Mouse (Mus musculus) limb, embryonic 13.5 days (tissue): Measurements from ENCODE around the gene Mllt1. TPM values are rescaled to one million over a fixed set of nuclear protein-coding genes. Genes with fewer than 3 reads are reported as not detected.

ENCODE experiments used
- ATAC-seq: fragments of 200-750 bp; cut with Nextera tagmentation; 2 replicates; pipeline ENCODE4 v1.8.0; 2017; ENCODE audit warnings: low read depth, moderate number of reproducible peaks, moderate TSS enrichment; ENCODE audit not compliant: low FRiP score
- H3K27ac ChIP-seq: fragments of 300-500 bp; sonication (generic); 2 replicates; pipeline ENCODE4 v1.5.1; 2015; ENCODE audit warnings: inconsistent platforms, mild to moderate bottlenecking, moderate library complexity
- H3K27me3 ChIP-seq: fragments of 300-500 bp; sonication (generic); 2 replicates; pipeline ENCODE4 v1.6.1; 2015; ENCODE audit warnings: mild to moderate bottlenecking, inconsistent platforms
- H3K36me3 ChIP-seq: fragments of 300-500 bp; sonication (generic); 2 replicates; pipeline ENCODE4 v1.6.1; 2015; ENCODE audit warnings: inconsistent platforms, mild to moderate bottlenecking, moderate library complexity
- H3K4me1 ChIP-seq: fragments of 300-500 bp; sonication (generic); 2 replicates; pipeline ENCODE4 v1.6.1; 2015; ENCODE audit warnings: inconsistent platforms
- H3K4me2 ChIP-seq: fragments of 300-500 bp; sonication (generic); replicated peaks from 2 replicates; pipeline ENCODE4 v1.6.1; 2015; ENCODE audit warnings: inconsistent platforms, mild to moderate bottlenecking, moderate library complexity
- H3K4me3 ChIP-seq: fragments of 300-500 bp; sonication (generic); 2 replicates; pipeline ENCODE4 v1.5.1; 2015; ENCODE audit warnings: moderate library complexity, mild to moderate bottlenecking, inconsistent platforms
- H3K9ac ChIP-seq: fragments of 300-500 bp; sonication (generic); 2 replicates; pipeline ENCODE4 v1.6.1; 2015; ENCODE audit warnings: mild to moderate bottlenecking, inconsistent platforms
- H3K9me3 ChIP-seq: fragments of 300-500 bp; sonication (generic); 2 replicates; pipeline ENCODE4 v1.6.1; 2016; ENCODE audit warnings: inconsistent platforms
- WGBS: fragments of 180-500 bp; shearing (Covaris S2); methylation state at CpG from one replicate; pipeline ENCODE4 v1.1.7; 2015; 5-methylcytosine and 5-hydroxymethylcytosine counted together
- polyA plus RNA-seq: library from polyadenylated mRNA; unstranded; fragments of >200 nt; fragmentation: Nextera tagmentation; extraction: Ambion mirVana; gene quantifications from 2 replicates; pipeline ENCODE4 v1.2.1, GENCODE M21; 2015

The Mllt1 gene
- polyA plus RNA-seq, 1 experiment from 2014 or later, result 74.1 TPM

GRCm38 (mm10) chr17:56897630-56898195 is 37.5 kb downstream of the Mllt1 start:
- ATAC-seq, result peak; percentile 52
- no peaks in the 10 kb centered on the region for H3K4me1 ChIP-seq

GRCm38 (mm10) chr17:56896513-56897129 is 38.6 kb downstream of the Mllt1 start:
- Histone ChIP-seq H3K9me3 (peaks cover 2% of the 10 kb centered on the region), H3K4me3 (no peak overlapping the region), H3K4me1 (no peaks in the 10 kb centered on the region), H3K9ac (no peak overlapping the region), H3K27me3 (no peaks in the 10 kb centered on the region), H3K27ac (no peak overlapping the region), H3K4me2 (no peak overlapping the region), H3K36me3 (peaks cover 100% of the 10 kb centered on the region)
- ATAC-seq, result no peak
- WGBS, result 88% methylated on average over 6 of the region's 6 CpGs

More at GRCm38 (mm10) chr17:56897630-56898195, 37.5 kb downstream of the Mllt1 start:
- Histone ChIP-seq H3K36me3 (peaks cover 100% of the 10 kb centered on the region), H3K27me3 (no peaks in the 10 kb centered on the region), H3K9me3 (no peaks in the 10 kb centered on the region), H3K4me3 (no peak overlapping the region), H3K4me2 (no peak overlapping the region), H3K9ac (no peak overlapping the region), H3K27ac (no peak overlapping the region)
- 82% methylated on average over 7 of the region's 7 CpGs for WGBS

- Histone ChIP-seq H3K9me3 (peaks cover 5% of the 10 kb centered on the region), H3K4me1 (no peaks in the 10 kb centered on the region), H3K36me3 (peaks cover 97% of the 10 kb centered on the region), H3K4me3 (no peak overlapping the region), H3K27me3 (no peaks in the 10 kb centered on the region), H3K27ac (no peak overlapping the region), H3K9ac (no peak overlapping the region), H3K4me2 (no peak overlapping the region)
- 90% methylated on average over 9 of the region's 9 CpGs for WGBS
- no peak for ATAC-seq
Observed at GRCm38 (mm10) chr17:56895368-56895918, 39.8 kb downstream of the Mllt1 start.

GRCm38 (mm10) chr17:56890018-56890417 is 45.2 kb downstream of the Mllt1 start:
- H3K9ac ChIP-seq, result no peak overlapping the region
- WGBS, result 92% methylated on average over 2 of the region's 2 CpGs
- peaks cover 13% of the 10 kb centered on the region for H3K9me3 ChIP-seq
- no peak overlapping the region for H3K4me3 ChIP-seq
- no peak overlapping the region for H3K27ac ChIP-seq
- no peaks in the 10 kb centered on the region for H3K27me3 ChIP-seq
- no peak overlapping the region for H3K4me2 ChIP-seq
- no peak for ATAC-seq
- H3K4me1 ChIP-seq, result no peaks in the 10 kb centered on the region; the same call in 1 of the 2 replicates
- H3K36me3 ChIP-seq, result peaks cover 67% of the 10 kb centered on the region

- Histone ChIP-seq H3K36me3 (peaks cover 47% of the 10 kb centered on the region), H3K9ac (no peak overlapping the region), H3K9me3 (peaks cover 13% of the 10 kb centered on the region), H3K27ac (no peak overlapping the region), H3K4me2 (no peak overlapping the region), H3K4me1 (no peaks in the 10 kb centered on the region; the same call in 1 of the 2 replicates), H3K4me3 (no peak overlapping the region), H3K27me3 (no peaks in the 10 kb centered on the region)
- 90% methylated on average over 2 of the region's 3 CpGs for WGBS
- no peak for ATAC-seq
Observed at GRCm38 (mm10) chr17:56888050-56888449, 47.2 kb downstream of the Mllt1 start.

GRCm38 (mm10) chr17:56884809-56885208 is 50.4 kb downstream of the Mllt1 start:
- no peak overlapping the region for H3K4me3 ChIP-seq
- no peaks in the 10 kb centered on the region; the same call in 1 of the 2 replicates for H3K4me1 ChIP-seq
- no peaks in the 10 kb centered on the region for H3K27me3 ChIP-seq
- H3K36me3 ChIP-seq, result peaks cover 18% of the 10 kb centered on the region
- 94% methylated on average over 17 of the region's 17 CpGs for WGBS
- ATAC-seq, result no peak
- no peak overlapping the region for H3K27ac ChIP-seq
- no peak overlapping the region for H3K9ac ChIP-seq
- H3K9me3 ChIP-seq, result peaks cover 8% of the 10 kb centered on the region; the same call in 1 of the 2 replicates
- no peak overlapping the region for H3K4me2 ChIP-seq

GRCm38 (mm10) chr17:56884331-56884730 is 50.9 kb downstream of the Mllt1 start:
- Histone ChIP-seq H3K4me2 (no peak overlapping the region), H3K27ac (no peak overlapping the region), H3K4me1 (no peaks in the 10 kb centered on the region; the same call in 1 of the 2 replicates), H3K9me3 (peaks cover 8% of the 10 kb centered on the region; the same call in 1 of the 2 replicates), H3K4me3 (no peak overlapping the region), H3K36me3 (peaks cover 13% of the 10 kb centered on the region), H3K9ac (no peak overlapping the region), H3K27me3 (no peaks in the 10 kb centered on the region)
- WGBS, result 71% methylated on average over 5 of the region's 5 CpGs
- no peak for ATAC-seq

GRCm38 (mm10) chr17:56883612-56884011 is 51.6 kb downstream of the Mllt1 start:
- 45% methylated on average over 17 of the region's 17 CpGs for WGBS
- H3K4me2 ChIP-seq, result peak overlapping the region; percentile 34
- ATAC-seq, result 0 out of 2 replicates have a peak, but pooled peaks have one; percentile 41

GRCm38 (mm10) chr17:56877426-56877825 is 57.8 kb downstream of the Mllt1 start:
- no peak for ATAC-seq
- Histone ChIP-seq H3K4me3 (no peak overlapping the region), H3K27me3 (no peaks in the 10 kb centered on the region), H3K9me3 (no peaks in the 10 kb centered on the region), H3K27ac (no peak overlapping the region), H3K9ac (no peak overlapping the region), H3K4me2 (no peak overlapping the region), H3K36me3 (no peaks in the 10 kb centered on the region), H3K4me1 (no peaks in the 10 kb centered on the region)
- 87% methylated on average over 19 of the region's 19 CpGs for WGBS

More at GRCm38 (mm10) chr17:56883612-56884011, 51.6 kb downstream of the Mllt1 start:
- Histone ChIP-seq H3K9me3 (peaks cover 6% of the 10 kb centered on the region; the same call in 1 of the 2 replicates), H3K4me1 (no peaks in the 10 kb centered on the region), H3K9ac (no peak overlapping the region), H3K27me3 (no peaks in the 10 kb centered on the region), H3K4me3 (peak overlapping the region; percentile 6; the same call in 1 of the 2 replicates), H3K27ac (no peak overlapping the region), H3K36me3 (peaks cover 6% of the 10 kb centered on the region)

- Histone ChIP-seq H3K4me3 (no peak overlapping the region), H3K4me1 (no peaks in the 10 kb centered on the region), H3K9ac (no peak overlapping the region), H3K36me3 (no peaks in the 10 kb centered on the region), H3K4me2 (no peak overlapping the region), H3K9me3 (no peaks in the 10 kb centered on the region), H3K27me3 (no peaks in the 10 kb centered on the region), H3K27ac (no peak overlapping the region)
- WGBS, result 67% methylated on average over 8 of the region's 8 CpGs
- ATAC-seq, result no peak
Observed at GRCm38 (mm10) chr17:56876981-56877380, 58.2 kb downstream of the Mllt1 start.

- H3K4me3 ChIP-seq, result no peak overlapping the region
- H3K4me1 ChIP-seq, result no peaks in the 10 kb centered on the region
- H3K27ac ChIP-seq, result no peak overlapping the region
- WGBS, result 82% methylated on average over 3 of the region's 3 CpGs
- H3K36me3 ChIP-seq, result no peaks in the 10 kb centered on the region
- ATAC-seq, result no peak
- H3K9ac ChIP-seq, result no peak overlapping the region
- H3K9me3 ChIP-seq, result no peaks in the 10 kb centered on the region
- no peaks in the 10 kb centered on the region for H3K27me3 ChIP-seq
- H3K4me2 ChIP-seq, result no peak overlapping the region
Observed at GRCm38 (mm10) chr17:56876465-56876864, 58.8 kb downstream of the Mllt1 start.

- ATAC-seq, result no peak
- H3K4me2 ChIP-seq, result no peak within 1 kb of the TSS
- H3K9me3 ChIP-seq, result no peaks in the 10 kb centered on the region
- no peaks in the 10 kb centered on the region for H3K36me3 ChIP-seq
- H3K27ac ChIP-seq, result no peak within 1 kb of the TSS
- no peak within 1 kb of the TSS for H3K9ac ChIP-seq
- 78% methylated on average over 12 of the region's 12 CpGs for WGBS
- H3K4me1 ChIP-seq, result no peaks in the 10 kb centered on the region
- no peaks in the 10 kb centered on the region for H3K27me3 ChIP-seq
- no peak within 1 kb of the TSS for H3K4me3 ChIP-seq
Observed at GRCm38 (mm10) chr17:56874936-56875651, 60.1 kb downstream of the Mllt1 start, which contains the start of gene 1700061G19Rik. Gene 1700061G19Rik (plus strand): TSS chr17:56875477.
